Mouse (Mus musculus) spleen, adult 2 months (tissue): Measurements from ENCODE around the gene Gm20388.

ENCODE experiments used
- CTCF ChIP-seq: fragments of 200-500 bp; IDR thresholded peaks from 2 replicates; pipeline ENCODE4 v1.5.1; 2011; ENCODE audit warnings: mild to moderate bottlenecking, inconsistent platforms; ENCODE audit not compliant: insufficient read depth, insufficient read length, insufficient replicate concordance; ENCODE audit errors: extremely low read depth
- POLR2A ChIP-seq: fragments of 200-500 bp; IDR thresholded peaks from 2 replicates; pipeline ENCODE4 v1.6.1; 2011; ENCODE audit warnings: low read depth, low read length, inconsistent platforms

GRCm38 (mm10) chr8:122777701-122778100, 2867.1 kb downstream of the Gm20388 start:
- TF ChIP-seq CTCF, result no peak
- TF ChIP-seq POLR2A, result no peak
